Mouse (Mus musculus): ENCODE data around the gene Me1. TPM values are rescaled to one million over a fixed set of nuclear protein-coding genes. Genes with fewer than 3 reads are reported as not detected.

Me1 gene
- polyA plus RNA-seq, 1 experiment: 45.6 TPM

- Histone ChIP-seq H3K4me3 (ENCODE audit: insufficient read depth, low read length) (no peak overlapping the region), H3K4me1 (ENCODE audit: control insufficient read depth, insufficient read depth, low read length) (peaks cover 2% of the 10 kb centered on the region; the same call in 1 of the 2 replicates), H3K27ac (ENCODE audit: insufficient read depth, low read length) (no peak overlapping the region)
- TF ChIP-seq CTCF (IDR thresholded peaks at IDR 0.05; ENCODE audit: extremely low read depth, insufficient read depth, low read length) (no peak), POLR2A (IDR thresholded peaks at IDR 0.05; ENCODE audit: extremely low read depth, insufficient read depth, low read length) (no peak)
Observed at GRCm38 (mm10) chr9:86692251-86692650, 3.5 kb downstream of the Me1 start.

GRCm38 (mm10) chr9:86691101-86691500 lies 4.7 kb downstream of the Me1 start:
- TF ChIP-seq POLR2A (IDR thresholded peaks at IDR 0.05; ENCODE audit: extremely low read depth, insufficient read depth, low read length) (no peak), CTCF (IDR thresholded peaks at IDR 0.05; ENCODE audit: extremely low read depth, insufficient read depth, low read length) (no peak)
- Histone ChIP-seq H3K27ac (ENCODE audit: insufficient read depth, low read length) (no peak overlapping the region), H3K4me3 (ENCODE audit: insufficient read depth, low read length) (no peak overlapping the region), H3K4me1 (ENCODE audit: control insufficient read depth, insufficient read depth, low read length) (peaks cover 2% of the 10 kb centered on the region; the same call in 1 of the 2 replicates)

GRCm38 (mm10) chr9:86683713-86684209 lies 12.0 kb downstream of the Me1 start:
- Histone ChIP-seq H3K4me3 (ENCODE audit: insufficient read depth, low read length) (no peak overlapping the region), H3K27ac (ENCODE audit: insufficient read depth, low read length) (no peak overlapping the region), H3K4me1 (ENCODE audit: control insufficient read depth, insufficient read depth, low read length) (peaks cover 2% of the 10 kb centered on the region)
- TF ChIP-seq CTCF (IDR thresholded peaks at IDR 0.05; ENCODE audit: extremely low read depth, insufficient read depth, low read length) (no peak), POLR2A (IDR thresholded peaks at IDR 0.05; ENCODE audit: extremely low read depth, insufficient read depth, low read length) (no peak)

- TF ChIP-seq CTCF (IDR thresholded peaks at IDR 0.05; ENCODE audit: extremely low read depth, insufficient read depth, low read length): no peak
- TF ChIP-seq POLR2A (IDR thresholded peaks at IDR 0.05; ENCODE audit: extremely low read depth, insufficient read depth, low read length): no peak
- H3K27ac ChIP-seq (ENCODE audit: insufficient read depth, low read length): no peak overlapping the region
- H3K4me3 ChIP-seq (ENCODE audit: insufficient read depth, low read length): no peak overlapping the region
- no peaks in the 10 kb centered on the region; the same call in 1 of the 2 replicates for H3K4me1 ChIP-seq (ENCODE audit: control insufficient read depth, insufficient read depth, low read length)
Observed at GRCm38 (mm10) chr9:86682844-86683243, 12.9 kb downstream of the Me1 start.

GRCm38 (mm10) chr9:86682278-86682677 lies 13.5 kb downstream of the Me1 start:
- TF ChIP-seq CTCF (IDR thresholded peaks at IDR 0.05; ENCODE audit: extremely low read depth, insufficient read depth, low read length) (no peak), POLR2A (IDR thresholded peaks at IDR 0.05; ENCODE audit: extremely low read depth, insufficient read depth, low read length) (no peak)
- Histone ChIP-seq H3K4me1 (ENCODE audit: control insufficient read depth, insufficient read depth, low read length) (no peaks in the 10 kb centered on the region; the same call in 1 of the 2 replicates), H3K4me3 (ENCODE audit: insufficient read depth, low read length) (no peak overlapping the region), H3K27ac (ENCODE audit: insufficient read depth, low read length) (no peak overlapping the region)

GRCm38 (mm10) chr9:86680431-86680830 lies 15.3 kb downstream of the Me1 start:
- TF ChIP-seq CTCF (IDR thresholded peaks at IDR 0.05; ENCODE audit: extremely low read depth, insufficient read depth, low read length): no peak
- no peak for TF ChIP-seq POLR2A (IDR thresholded peaks at IDR 0.05; ENCODE audit: extremely low read depth, insufficient read depth, low read length)
- Histone ChIP-seq H3K4me3 (ENCODE audit: insufficient read depth, low read length) (no peak overlapping the region), H3K27ac (ENCODE audit: insufficient read depth, low read length) (no peak overlapping the region), H3K4me1 (ENCODE audit: control insufficient read depth, insufficient read depth, low read length) (no peaks in the 10 kb centered on the region; the same call in 1 of the 2 replicates)

GRCm38 (mm10) chr9:86679843-86680417 lies 15.8 kb downstream of the Me1 start:
- no peak overlapping the region for H3K4me3 ChIP-seq (ENCODE audit: insufficient read depth, low read length)
- TF ChIP-seq CTCF (IDR thresholded peaks at IDR 0.05; ENCODE audit: extremely low read depth, insufficient read depth, low read length) (no peak), POLR2A (IDR thresholded peaks at IDR 0.05; ENCODE audit: extremely low read depth, insufficient read depth, low read length) (no peak)
- no peak overlapping the region for H3K27ac ChIP-seq (ENCODE audit: insufficient read depth, low read length)
- H3K4me1 ChIP-seq (ENCODE audit: control insufficient read depth, insufficient read depth, low read length): no peaks in the 10 kb centered on the region; the same call in 1 of the 2 replicates

- Histone ChIP-seq H3K27ac (ENCODE audit: insufficient read depth, low read length) (no peak overlapping the region), H3K4me3 (ENCODE audit: insufficient read depth, low read length) (no peak overlapping the region), H3K4me1 (ENCODE audit: control insufficient read depth, insufficient read depth, low read length) (no peaks in the 10 kb centered on the region)
- TF ChIP-seq CTCF (IDR thresholded peaks at IDR 0.05; ENCODE audit: extremely low read depth, insufficient read depth, low read length): no peak
- no peak for TF ChIP-seq POLR2A (IDR thresholded peaks at IDR 0.05; ENCODE audit: extremely low read depth, insufficient read depth, low read length)
Observed at GRCm38 (mm10) chr9:86676246-86676645, 19.5 kb downstream of the Me1 start.

GRCm38 (mm10) chr9:86675426-86675825 lies 20.3 kb downstream of the Me1 start:
- H3K4me3 ChIP-seq (ENCODE audit: insufficient read depth, low read length): no peak overlapping the region
- TF ChIP-seq CTCF (IDR thresholded peaks at IDR 0.05; ENCODE audit: extremely low read depth, insufficient read depth, low read length) (no peak), POLR2A (IDR thresholded peaks at IDR 0.05; ENCODE audit: extremely low read depth, insufficient read depth, low read length) (no peak)
- no peak overlapping the region for H3K27ac ChIP-seq (ENCODE audit: insufficient read depth, low read length)
- no peaks in the 10 kb centered on the region for H3K4me1 ChIP-seq (ENCODE audit: control insufficient read depth, insufficient read depth, low read length)

GRCm38 (mm10) chr9:86672907-86673472 lies 22.8 kb downstream of the Me1 start:
- peaks cover 2% of the 10 kb centered on the region; the same call in 1 of the 2 replicates for H3K4me1 ChIP-seq (ENCODE audit: control insufficient read depth, insufficient read depth, low read length)
- H3K4me3 ChIP-seq (ENCODE audit: insufficient read depth, low read length): no peak overlapping the region
- no peak overlapping the region for H3K27ac ChIP-seq (ENCODE audit: insufficient read depth, low read length)
- TF ChIP-seq CTCF (IDR thresholded peaks at IDR 0.05; ENCODE audit: extremely low read depth, insufficient read depth, low read length): no peak
- TF ChIP-seq POLR2A (IDR thresholded peaks at IDR 0.05; ENCODE audit: extremely low read depth, insufficient read depth, low read length): no peak
